ENCODE assay signal across 23 mouse cellular contexts in the genomic region with DNA sequence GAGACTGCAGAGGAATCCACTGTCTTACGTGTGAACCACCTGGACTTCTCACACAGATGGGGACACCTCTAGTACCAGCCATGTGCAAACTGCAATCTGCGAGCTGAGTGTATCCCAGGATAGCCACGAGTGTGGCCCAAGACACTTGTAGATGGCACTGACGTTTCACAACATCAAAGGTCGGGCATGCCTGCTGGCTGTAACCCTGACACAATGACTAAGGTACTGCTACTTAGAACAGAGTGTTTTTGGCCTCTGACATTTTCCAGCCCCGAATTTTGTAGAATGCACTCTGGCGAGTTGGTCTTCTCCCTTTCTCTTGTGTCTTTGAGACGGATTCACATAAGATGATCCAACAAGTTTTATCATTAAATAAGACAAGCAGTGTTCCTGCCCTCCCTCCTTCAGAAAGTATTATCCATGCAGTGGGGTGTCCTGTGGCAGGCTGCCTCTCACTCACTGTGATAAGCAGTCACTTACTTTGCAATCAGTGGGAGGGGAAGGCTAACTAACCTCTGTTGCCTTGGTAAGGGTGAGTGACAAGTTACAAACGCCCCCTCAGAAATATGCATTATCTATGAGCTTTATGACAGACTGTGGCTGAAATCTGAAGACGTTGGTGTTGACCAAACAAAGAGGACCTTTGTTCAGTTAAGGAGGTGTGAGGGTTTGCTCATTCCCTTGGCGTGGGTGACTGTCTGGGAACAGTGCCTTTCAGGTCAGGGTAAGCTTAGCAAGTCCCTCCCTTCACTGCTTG. TPM values are rescaled to one million over a fixed set of nuclear protein-coding genes. Genes with fewer than 3 reads are reported as not detected.
A peak's percentile ranks its signal among the peaks of the same experiment; 100 is the strongest.
DNase-seq lines count a peak whose midpoint lies in the region; ATAC-seq and TF ChIP-seq lines count a peak whose summit lies in the region.
"Had no signal": no experiment of that assay in that cellular context is flagged by ENCODE, and none has a peak within 500 bp of the region (broad histone marks: within the 10 kb centered on the region; RNA-seq: fewer than 3 reads in every experiment).

No protein-coding gene starts in this region.

- no peak overlapping the region; the same call in 1 of the 2 replicates for H3K27ac ChIP-seq in heart, embryonic 16.5 days (ENCODE audit: low read length)
- H3K27ac ChIP-seq in small intestine, adult 2 months (ENCODE audit: insufficient read depth, low read depth, low read length), result peak overlapping the region; percentile 43; the same call in 1 of the 2 replicates
- H3K27ac ChIP-seq: hindbrain, embryonic 14.5 days; limb, embryonic 15.5 days; midbrain, embryonic 10.5 days had no signal

- no peaks in the 10 kb centered on the region for H3K9me3 ChIP-seq in heart, embryonic 16.5 days (replicated peaks; ENCODE audit: control insufficient read depth, low read length)
- H3K9me3 ChIP-seq: limb, embryonic 15.5 days; midbrain, embryonic 10.5 days had no signal

- no peak overlapping the region for H3K9ac ChIP-seq in heart, embryonic 16.5 days (ENCODE audit: low read length)
- H3K9ac ChIP-seq: hindbrain, embryonic 14.5 days; limb, embryonic 15.5 days; lung, embryonic 14.5 days had no signal

- no peak for DNase-seq in heart, postnatal 14 days
- peak; percentile 57 for DNase-seq in lung, postnatal 36 days
- no peak for DNase-seq in lung, postnatal 14 days
- peak; percentile 97 for DNase-seq in fat pad, adult 2 months (ENCODE audit: extremely low read depth, low read depth, low spot score)
- no peak for DNase-seq in urinary bladder, postnatal 36 days (ENCODE audit: low spot score in 2 of 2)
- DNase-seq: cerebellum, adult 8-10 months; lung, embryonic 14.5 days; retina, postnatal 1 day; thymus, postnatal 14 days had no signal

- no peak for TF ChIP-seq POLR2A in small intestine, adult 2 months (IDR thresholded peaks at IDR 0.05; ENCODE audit: low read depth, low read length)

- no peak overlapping the region for H3K4me3 ChIP-seq in heart, embryonic 16.5 days (ENCODE audit: low read length)
- H3K4me3 ChIP-seq in small intestine, adult 2 months (ENCODE audit: low read depth, low read length), result no peak overlapping the region
- H3K4me3 ChIP-seq: limb, embryonic 15.5 days; midbrain, embryonic 10.5 days had no signal

- H3K36me3 ChIP-seq in heart, embryonic 16.5 days (ENCODE audit: control insufficient read depth, insufficient read depth), result no peaks in the 10 kb centered on the region
- H3K36me3 ChIP-seq in small intestine, adult 2 months (ENCODE audit: control insufficient read depth, insufficient read depth, low read length), result peaks cover 16% of the 10 kb centered on the region

- no peaks in the 10 kb centered on the region for H3K27me3 ChIP-seq in heart, embryonic 16.5 days (ENCODE audit: control insufficient read depth, insufficient read depth, low read length)
- no peaks in the 10 kb centered on the region for H3K27me3 ChIP-seq in small intestine, adult 2 months (ENCODE audit: control insufficient read depth, insufficient read depth, low read length)
- H3K27me3 ChIP-seq: limb, embryonic 15.5 days had no signal

- peaks cover 35% of the 10 kb centered on the region for H3K4me1 ChIP-seq in heart, embryonic 16.5 days (ENCODE audit: control insufficient read depth, insufficient read depth, low read length)
- peaks cover 51% of the 10 kb centered on the region for H3K4me1 ChIP-seq in small intestine, adult 2 months (ENCODE audit: control insufficient read depth, insufficient read depth, insufficient read length, low read length)

- ATAC-seq in heart, embryonic 16.5 days (replicated peaks; ENCODE audit: extremely low read depth, insufficient read depth, low FRiP score), result 0 out of 2 replicates have a peak, but pooled peaks have one; percentile 30
- ATAC-seq: activated CD4-positive, CD25-positive, alpha-beta regulatory T cell, adult 4 months; forebrain, embryonic 16.5 days had no signal

- intact Hi-C loops in heart, postnatal 14 days (cut with DNase I), result no loop called here

- no peak overlapping the region for H3K4me2 ChIP-seq in heart, embryonic 16.5 days (ENCODE audit: low read depth, low read length)
- H3K4me2 ChIP-seq: hindbrain, embryonic 14.5 days; limb, embryonic 15.5 days; lung, embryonic 14.5 days had no signal

- no peak for TF ChIP-seq CTCF in small intestine, adult 2 months (IDR thresholded peaks at IDR 0.05; ENCODE audit: extremely low read depth, insufficient read length, insufficient replicate concordance, low read depth, low read length)

- WGBS in heart, embryonic 16.5 days, result 60% methylated on average over 11 of the region's 11 CpGs
- 45% methylated on average over 11 of the region's 11 CpGs for WGBS in small intestine, adult 2 months

RNA-seq across cellular contexts. Expression of gene Gm17364, which starts 57.0 kb away (rescaled TPM):
- not detected in 2 replicates for polyA plus RNA-seq in heart, embryonic 16.5 days (2015; fragmentation: Nextera tagmentation; extraction: Ambion mirVana)
- total RNA-seq in heart, postnatal 14 days (2021), result not detected
- polyA plus RNA-seq in small intestine, adult 2 months (2012; rRNA removed), result not detected in 2 replicates
- total RNA-seq: gastrocnemius, adult 8-10 months; layer of hippocampus, postnatal 10 days; left cerebral cortex, postnatal 14 days; neutrophil, adult 5-6 weeks had no signal
- polyA plus RNA-seq: activated CD4-positive, CD25-positive, alpha-beta regulatory T cell, adult 4 months; forebrain, embryonic 16.5 days; heart, embryonic 14.5 days; hindbrain, embryonic 14.5 days; kidney, postnatal 0 days; limb, embryonic 15.5 days; lung, embryonic 14.5 days; midbrain, embryonic 10.5 days; stomach, embryonic 14.5 days had no signal

Comparison
In these comparisons a context has a peak if more than half of its experiments do, and no peak if none do; other contexts are left out.
1. DNase-seq: peak in lung, postnatal 36 days (single experiment) and fat pad, adult 2 months (single experiment); none in heart, postnatal 14 days (0 of 2), lung, postnatal 14 days (single experiment) and urinary bladder, postnatal 36 days (0 of 2).